Mouse (Mus musculus): ENCODE data around the gene Hjurp. TPM values are rescaled to one million over a fixed set of nuclear protein-coding genes. Genes with fewer than 3 reads are reported as not detected.

Gene Hjurp
- polyA plus RNA-seq, 1 experiment = 217 TPM

GRCm38 (mm10) chr1:88299529-88299945 is 22.1 kb upstream of the Hjurp start:
- no peak overlapping the region for H3K27ac ChIP-seq (ENCODE audit: insufficient read depth, low read length)
- no peaks in the 10 kb centered on the region for H3K9me3 ChIP-seq (replicated peaks; ENCODE audit: control insufficient read depth, insufficient read depth, low read length, poor library complexity, severe bottlenecking)

GRCm38 (mm10) chr1:88298686-88299528 is 21.5 kb upstream of the Hjurp start:
- no peak overlapping the region for H3K27ac ChIP-seq (ENCODE audit: insufficient read depth, low read length)
- H3K9ac ChIP-seq (ENCODE audit: low read depth, poor library complexity, severe bottlenecking) = no peak overlapping the region
- H3K9me3 ChIP-seq (replicated peaks; ENCODE audit: control insufficient read depth, insufficient read depth, low read length, poor library complexity, severe bottlenecking) = no peaks in the 10 kb centered on the region
- H3K4me3 ChIP-seq (ENCODE audit: low read depth, low read length) = no peak overlapping the region
- no peaks in the 10 kb centered on the region for H3K4me1 ChIP-seq (ENCODE audit: control insufficient read depth, insufficient read depth, low read length)
- no peaks in the 10 kb centered on the region for H3K36me3 ChIP-seq (ENCODE audit: control insufficient read depth, insufficient read depth, low read length, poor library complexity, severe bottlenecking)
- H3K27me3 ChIP-seq (ENCODE audit: control insufficient read depth, insufficient read depth, low read length, poor library complexity, severe bottlenecking) = no peaks in the 10 kb centered on the region
- TF ChIP-seq CTCF (IDR thresholded peaks at IDR 0.05; ENCODE audit: low read depth, low read length) (no peak), POLR2A (IDR thresholded peaks at IDR 0.05; ENCODE audit: insufficient read depth, low read length) (no peak), EP300 (IDR thresholded peaks at IDR 0.05; ENCODE audit: insufficient read depth, low read depth, low read length) (no peak)

More at GRCm38 (mm10) chr1:88299529-88299945, 22.1 kb upstream of the Hjurp start:
- H3K27me3 ChIP-seq (ENCODE audit: control insufficient read depth, insufficient read depth, low read length, poor library complexity, severe bottlenecking) = no peaks in the 10 kb centered on the region
- no peak overlapping the region for H3K9ac ChIP-seq (ENCODE audit: low read depth, poor library complexity, severe bottlenecking)
- no peak overlapping the region for H3K4me3 ChIP-seq (ENCODE audit: low read depth, low read length)
- no peaks in the 10 kb centered on the region for H3K36me3 ChIP-seq (ENCODE audit: control insufficient read depth, insufficient read depth, low read length, poor library complexity, severe bottlenecking)
- H3K4me1 ChIP-seq (ENCODE audit: control insufficient read depth, insufficient read depth, low read length) = no peaks in the 10 kb centered on the region
- TF ChIP-seq POLR2A (IDR thresholded peaks at IDR 0.05; ENCODE audit: insufficient read depth, low read length) (no peak), EP300 (IDR thresholded peaks at IDR 0.05; ENCODE audit: insufficient read depth, low read depth, low read length) (no peak), CTCF (IDR thresholded peaks at IDR 0.05; ENCODE audit: low read depth, low read length) (no peak)

GRCm38 (mm10) chr1:88297480-88298258 is 20.2 kb upstream of the Hjurp start:
- Histone ChIP-seq H3K9me3 (replicated peaks; ENCODE audit: control insufficient read depth, insufficient read depth, low read length, poor library complexity, severe bottlenecking) (no peaks in the 10 kb centered on the region), H3K4me3 (ENCODE audit: low read depth, low read length) (no peak overlapping the region), H3K27ac (ENCODE audit: insufficient read depth, low read length) (no peak overlapping the region), H3K4me1 (ENCODE audit: control insufficient read depth, insufficient read depth, low read length) (no peaks in the 10 kb centered on the region), H3K36me3 (ENCODE audit: control insufficient read depth, insufficient read depth, low read length, poor library complexity, severe bottlenecking) (no peaks in the 10 kb centered on the region), H3K9ac (ENCODE audit: low read depth, poor library complexity, severe bottlenecking) (no peak overlapping the region), H3K27me3 (ENCODE audit: control insufficient read depth, insufficient read depth, low read length, poor library complexity, severe bottlenecking) (no peaks in the 10 kb centered on the region)
- TF ChIP-seq EP300 (IDR thresholded peaks at IDR 0.05; ENCODE audit: insufficient read depth, low read depth, low read length) (no peak), CTCF (IDR thresholded peaks at IDR 0.05; ENCODE audit: low read depth, low read length) (no peak), POLR2A (IDR thresholded peaks at IDR 0.05; ENCODE audit: insufficient read depth, low read length) (no peak)

- no peaks in the 10 kb centered on the region for H3K9me3 ChIP-seq (replicated peaks; ENCODE audit: control insufficient read depth, insufficient read depth, low read length, poor library complexity, severe bottlenecking)
- no peak for TF ChIP-seq POLR2A (IDR thresholded peaks at IDR 0.05; ENCODE audit: insufficient read depth, low read length)
- TF ChIP-seq CTCF (IDR thresholded peaks at IDR 0.05; ENCODE audit: low read depth, low read length) = no peak
- TF ChIP-seq EP300 (IDR thresholded peaks at IDR 0.05; ENCODE audit: insufficient read depth, low read depth, low read length) = no peak
Observed at GRCm38 (mm10) chr1:88296171-88296920, 18.9 kb upstream of the Hjurp start.

GRCm38 (mm10) chr1:88294650-88295049 is 17.2 kb upstream of the Hjurp start:
- H3K36me3 ChIP-seq (ENCODE audit: control insufficient read depth, insufficient read depth, low read length, poor library complexity, severe bottlenecking) = no peaks in the 10 kb centered on the region
- H3K4me3 ChIP-seq (ENCODE audit: low read depth, low read length) = no peak overlapping the region
- no peak overlapping the region for H3K9ac ChIP-seq (ENCODE audit: low read depth, poor library complexity, severe bottlenecking)
- no peak overlapping the region for H3K27ac ChIP-seq (ENCODE audit: insufficient read depth, low read length)
- H3K4me1 ChIP-seq (ENCODE audit: control insufficient read depth, insufficient read depth, low read length) = no peaks in the 10 kb centered on the region
- TF ChIP-seq EP300 (IDR thresholded peaks at IDR 0.05; ENCODE audit: insufficient read depth, low read depth, low read length) = no peak
- no peak for TF ChIP-seq CTCF (IDR thresholded peaks at IDR 0.05; ENCODE audit: low read depth, low read length)
- TF ChIP-seq POLR2A (IDR thresholded peaks at IDR 0.05; ENCODE audit: insufficient read depth, low read length) = no peak
- no peaks in the 10 kb centered on the region for H3K9me3 ChIP-seq (replicated peaks; ENCODE audit: control insufficient read depth, insufficient read depth, low read length, poor library complexity, severe bottlenecking)
- no peaks in the 10 kb centered on the region for H3K27me3 ChIP-seq (ENCODE audit: control insufficient read depth, insufficient read depth, low read length, poor library complexity, severe bottlenecking)

More at GRCm38 (mm10) chr1:88296171-88296920, 18.9 kb upstream of the Hjurp start:
- Histone ChIP-seq H3K36me3 (ENCODE audit: control insufficient read depth, insufficient read depth, low read length, poor library complexity, severe bottlenecking) (no peaks in the 10 kb centered on the region), H3K27ac (ENCODE audit: insufficient read depth, low read length) (no peak overlapping the region), H3K27me3 (ENCODE audit: control insufficient read depth, insufficient read depth, low read length, poor library complexity, severe bottlenecking) (no peaks in the 10 kb centered on the region), H3K4me1 (ENCODE audit: control insufficient read depth, insufficient read depth, low read length) (no peaks in the 10 kb centered on the region), H3K4me3 (ENCODE audit: low read depth, low read length) (no peak overlapping the region), H3K9ac (ENCODE audit: low read depth, poor library complexity, severe bottlenecking) (no peak overlapping the region)

Measured in ES-Bruce4 (cell line).